Mouse (Mus musculus) CD4-positive, CD25-positive, alpha-beta regulatory T cell, adult 2 months (primary cell): ENCODE measurements around the gene Agtpbp1.
"Not testable (repeated sequence)": the region's sequence is repeated elsewhere in the genome, so short reads cannot be mapped to it uniquely, and the experiment has no call there.

Experiments used
- DNase-seq: peaks from one replicate; pipeline ENCODE4 v3.0.0-alpha.2; 2012; ENCODE audit warnings: low read depth, low spot score

Gene Agtpbp1

GRCm38 (mm10) chr13:59481484-59481855 is 103.6 kb downstream of the Agtpbp1 start:
- DNase-seq: no peak

DNA sequence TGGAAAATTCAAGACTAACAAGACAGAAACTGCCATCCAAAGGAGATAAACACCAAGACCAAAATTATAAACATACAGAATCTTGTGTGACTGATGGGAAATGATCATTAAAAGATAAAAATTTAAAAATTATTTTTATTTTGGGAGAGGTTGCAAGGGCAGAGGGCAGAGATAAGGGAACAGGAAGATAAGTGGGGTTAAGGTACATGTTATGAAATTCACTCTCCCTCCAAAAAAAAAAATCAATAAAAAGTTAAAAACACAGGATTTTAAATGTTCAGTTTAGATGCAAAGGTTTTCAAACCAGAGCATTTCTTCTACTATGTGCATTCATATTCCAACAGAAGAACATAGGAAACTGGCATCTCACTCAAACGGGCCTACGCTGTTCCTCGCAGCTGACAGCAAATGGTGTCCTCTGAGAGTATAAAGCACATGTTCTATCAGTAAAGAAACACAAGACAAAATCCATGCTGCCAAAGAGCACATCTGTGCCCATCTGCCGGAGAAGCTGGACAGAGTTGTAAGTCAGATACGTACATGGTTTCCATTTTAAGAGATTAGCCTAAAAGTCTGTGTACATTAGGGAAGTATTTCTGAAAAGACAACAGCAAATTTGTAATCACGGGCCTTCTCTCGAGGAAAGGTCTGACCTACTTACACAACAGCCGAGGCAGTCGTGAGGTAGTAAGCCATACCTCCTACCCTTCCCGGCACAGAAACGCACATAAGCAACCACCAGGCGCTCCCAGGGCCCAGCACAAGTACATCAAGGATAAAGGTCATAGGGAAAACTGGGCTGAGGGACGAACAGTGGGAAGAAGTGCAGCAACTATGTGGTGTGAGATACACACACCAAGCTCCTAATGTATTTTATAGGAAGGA is 104.2 kb downstream of the Agtpbp1 start:
- DNase-seq: no peak

DNA sequence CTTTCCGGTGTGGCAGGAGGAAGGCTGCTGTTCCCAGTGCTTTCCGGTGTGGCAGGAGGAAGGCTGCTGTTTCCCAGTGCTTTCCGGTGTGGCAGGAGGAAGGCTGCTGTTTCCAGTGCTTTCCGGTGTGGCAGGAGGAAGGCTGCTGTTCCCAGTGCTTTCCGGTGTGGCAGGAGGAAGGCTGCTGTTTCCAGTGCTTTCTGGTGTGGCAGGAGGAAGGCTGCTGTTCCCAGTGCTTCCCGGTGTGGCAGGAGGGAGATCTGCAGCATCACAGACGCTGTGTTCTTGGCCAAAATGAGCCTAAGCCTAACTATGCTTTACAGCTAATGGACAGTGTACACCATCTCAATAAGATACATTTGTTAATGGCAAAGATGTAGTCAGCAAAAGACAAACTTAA is 107.1 kb downstream of the Agtpbp1 start:
- not testable (repeated sequence) for DNase-seq

DNA sequence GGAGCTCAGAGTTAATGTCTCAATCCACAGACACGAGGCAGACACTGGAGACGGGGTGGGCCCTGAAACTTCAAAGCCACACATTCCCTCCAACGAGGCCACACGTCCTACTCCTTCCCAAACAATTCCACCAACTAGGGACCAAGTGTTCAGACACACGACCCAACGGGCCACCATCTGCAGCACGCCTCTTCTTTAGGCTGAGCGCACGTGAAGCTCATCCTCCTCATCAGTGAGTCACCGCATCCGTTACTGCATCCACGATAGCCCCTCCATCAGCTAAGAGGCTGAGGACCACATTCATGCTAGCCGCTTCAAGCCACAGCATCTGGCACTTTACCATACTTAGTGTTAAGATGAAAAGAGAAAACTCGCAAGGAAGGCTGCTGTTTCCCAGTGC is 107.6 kb downstream of the Agtpbp1 start:
- DNase-seq: no peak

- no peak for DNase-seq
Measured at GRCm38 (mm10) chr13:59474973-59475372, 110.1 kb downstream of the Agtpbp1 start.

DNA sequence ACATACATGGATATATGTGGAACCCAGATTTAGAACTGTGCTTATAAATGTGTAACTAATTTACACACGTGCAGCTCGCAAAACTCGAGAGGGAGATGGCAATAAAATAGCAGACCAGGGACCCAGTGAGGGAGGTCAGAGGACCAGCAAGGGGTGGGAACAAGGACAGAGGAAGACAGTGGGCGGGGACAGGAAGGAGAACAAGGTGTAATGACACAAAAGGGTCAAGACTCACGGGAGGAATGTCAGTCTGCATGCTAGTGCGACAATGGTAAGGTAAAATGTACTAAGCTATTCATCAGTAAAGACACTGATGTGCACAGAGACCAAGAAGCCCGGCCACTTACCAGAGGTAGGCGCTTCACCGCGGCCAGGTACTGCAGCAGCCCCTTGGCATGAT is 111.7 kb downstream of the Agtpbp1 start:
- DNase-seq: no peak

DNA sequence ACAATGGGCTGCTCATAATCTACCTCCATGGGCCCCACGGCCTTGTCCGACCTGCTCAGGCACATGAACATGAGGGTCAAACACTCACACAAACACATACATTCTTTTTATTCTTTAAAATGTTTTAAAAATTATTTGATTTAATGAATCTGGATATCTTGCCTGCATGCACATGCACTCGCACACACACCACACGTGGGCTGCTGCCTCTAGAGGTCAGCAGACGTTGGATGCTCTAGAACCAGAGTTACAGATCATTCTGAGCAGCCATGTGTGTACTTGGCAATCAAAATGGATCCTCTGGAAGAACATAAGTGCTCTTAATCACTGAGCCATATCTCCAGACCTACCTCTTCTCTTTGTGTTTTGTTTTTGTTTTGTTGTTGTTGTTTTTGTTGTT is 112.8 kb downstream of the Agtpbp1 start:
- DNase-seq: no peak

DNA sequence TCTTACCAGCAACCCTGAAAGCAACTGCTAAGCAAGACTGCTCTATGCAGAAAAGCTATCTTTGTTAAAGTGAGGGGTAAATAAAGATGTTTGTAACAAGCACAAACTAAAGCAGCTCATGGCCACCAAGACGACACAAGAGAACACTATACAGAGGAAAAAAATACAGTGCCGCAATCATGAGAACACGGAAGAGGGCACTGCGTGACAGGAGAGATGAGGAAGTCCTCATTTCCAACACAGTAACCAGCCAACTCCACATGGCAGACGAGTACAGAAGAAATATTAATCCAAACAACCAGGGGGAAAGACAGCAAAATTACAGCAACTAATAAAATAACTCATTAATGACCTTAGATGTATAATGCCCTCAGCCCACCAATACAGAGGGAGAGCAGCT is 115.3 kb downstream of the Agtpbp1 start:
- no peak for DNase-seq

DNA sequence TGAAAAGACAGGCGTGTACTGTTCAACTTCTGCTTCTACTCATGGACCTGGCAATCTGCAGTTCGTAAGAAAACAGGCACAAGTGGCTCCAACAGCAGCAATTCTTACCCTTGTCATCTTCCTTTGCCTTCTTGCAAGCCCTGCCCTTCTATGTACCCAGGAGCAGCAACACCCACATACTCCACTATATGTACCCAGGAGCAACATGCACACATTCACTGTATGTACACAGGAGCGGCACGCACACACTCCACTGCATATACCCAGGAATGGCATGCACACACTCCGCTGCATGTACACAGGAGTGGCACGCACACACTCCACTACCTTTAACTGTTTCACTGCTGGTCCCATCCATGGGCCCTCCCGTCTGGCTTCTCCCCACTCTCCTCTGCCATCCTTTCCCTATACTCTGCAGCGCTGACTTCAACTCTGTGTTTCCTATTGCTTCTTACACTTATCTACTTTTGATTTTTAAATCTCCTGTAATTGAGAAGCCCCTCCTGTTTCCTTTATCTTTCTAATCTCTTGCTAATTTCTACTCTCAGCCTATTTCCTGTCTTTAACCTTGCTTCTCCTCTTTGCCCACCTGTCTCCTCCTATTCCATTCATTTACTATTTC is 116.7 kb downstream of the Agtpbp1 start:
- DNase-seq: peak; percentile 9

DNA sequence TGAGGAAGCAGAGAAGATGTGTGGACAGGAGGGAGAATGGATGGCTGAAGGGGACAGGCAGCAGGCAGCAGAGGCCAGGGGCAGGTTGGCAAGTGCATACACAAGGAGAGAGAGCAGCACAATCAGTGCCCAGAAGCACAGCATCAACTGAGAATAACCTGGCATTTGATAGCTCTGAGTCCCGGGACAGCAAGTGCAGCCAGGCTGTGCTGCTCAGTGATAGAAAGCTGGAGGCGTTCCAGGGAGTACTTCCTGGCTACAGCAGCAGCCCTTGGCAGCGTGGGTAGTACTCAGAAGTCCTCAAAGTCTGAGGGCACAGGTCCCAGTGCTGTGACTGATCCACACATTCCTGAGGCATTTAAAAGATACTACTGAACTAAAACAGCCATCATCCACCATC is 117.4 kb downstream of the Agtpbp1 start:
- DNase-seq: no peak

GRCm38 (mm10) chr13:59460958-59461357 is 124.1 kb downstream of the Agtpbp1 start:
- DNase-seq: no peak

DNA sequence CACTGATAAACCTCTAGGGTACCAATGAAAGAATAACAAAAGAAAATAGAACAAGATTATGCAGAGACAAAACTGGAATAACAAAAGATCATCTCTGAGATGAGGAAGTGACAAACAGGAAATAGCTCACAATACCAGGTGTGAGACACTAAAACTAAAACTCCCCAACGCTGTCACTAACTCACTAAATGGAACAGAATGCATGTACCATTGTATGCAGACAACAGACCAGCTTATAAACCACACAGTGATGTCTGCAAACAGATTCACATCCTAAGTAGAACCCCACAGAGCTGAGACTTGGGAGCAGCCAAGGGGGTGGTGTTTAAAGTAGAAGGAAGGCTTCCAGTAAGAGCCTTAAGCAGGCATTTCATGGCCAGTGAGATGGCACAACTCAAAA is 128.8 kb downstream of the Agtpbp1 start:
- DNase-seq: peak; percentile 35

- no peak for DNase-seq
Measured at GRCm38 (mm10) chr13:59454001-59454785, 130.8 kb downstream of the Agtpbp1 start.

- DNase-seq: no peak
Measured at GRCm38 (mm10) chr13:59453582-59453981, 131.4 kb downstream of the Agtpbp1 start.

DNA sequence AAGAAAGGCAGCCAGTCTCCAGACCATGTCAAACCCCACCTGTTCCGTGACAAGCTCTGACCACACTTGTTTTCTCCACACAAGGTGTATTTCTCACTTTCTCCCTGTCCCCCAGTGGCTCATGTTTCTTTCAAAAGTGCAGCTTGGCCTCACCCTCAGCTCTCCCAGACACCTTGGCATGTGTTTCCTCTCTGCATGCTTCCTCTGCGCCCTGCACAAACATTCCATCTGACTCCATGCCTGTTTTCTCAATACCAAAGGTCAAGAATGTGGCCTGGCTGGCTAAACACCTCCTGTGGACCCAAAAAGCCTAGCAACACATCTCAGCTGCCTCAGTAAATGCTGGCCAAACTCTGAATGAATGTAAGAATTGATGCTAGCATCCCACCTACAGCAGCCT is 132.0 kb downstream of the Agtpbp1 start:
- DNase-seq: no peak

- no peak for DNase-seq
Measured at GRCm38 (mm10) chr13:59450840-59451239, 134.2 kb downstream of the Agtpbp1 start.

GRCm38 (mm10) chr13:59447130-59447529 is 137.9 kb downstream of the Agtpbp1 start:
- no peak for DNase-seq

GRCm38 (mm10) chr13:59445179-59445578 is 139.8 kb downstream of the Agtpbp1 start:
- DNase-seq: no peak

DNA sequence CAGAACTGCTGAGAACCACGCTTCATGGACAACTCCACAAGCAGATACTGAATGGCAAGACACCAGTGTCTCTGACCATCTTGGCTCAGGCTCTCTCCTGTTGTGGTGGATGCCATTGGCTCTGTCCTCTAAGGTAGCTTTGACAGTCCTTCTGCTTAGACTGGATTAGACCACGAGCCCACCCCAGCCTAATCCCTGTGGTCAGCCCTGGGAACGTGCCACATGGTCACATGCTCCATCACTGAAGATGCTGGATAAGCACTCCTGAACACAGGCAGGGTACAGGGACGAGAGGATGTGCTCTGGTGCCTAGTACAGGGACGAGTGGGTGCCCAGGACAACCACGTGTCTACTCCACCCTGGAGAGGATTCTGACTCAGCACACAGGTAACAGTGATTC is 140.7 kb downstream of the Agtpbp1 start:
- DNase-seq: no peak

DNA sequence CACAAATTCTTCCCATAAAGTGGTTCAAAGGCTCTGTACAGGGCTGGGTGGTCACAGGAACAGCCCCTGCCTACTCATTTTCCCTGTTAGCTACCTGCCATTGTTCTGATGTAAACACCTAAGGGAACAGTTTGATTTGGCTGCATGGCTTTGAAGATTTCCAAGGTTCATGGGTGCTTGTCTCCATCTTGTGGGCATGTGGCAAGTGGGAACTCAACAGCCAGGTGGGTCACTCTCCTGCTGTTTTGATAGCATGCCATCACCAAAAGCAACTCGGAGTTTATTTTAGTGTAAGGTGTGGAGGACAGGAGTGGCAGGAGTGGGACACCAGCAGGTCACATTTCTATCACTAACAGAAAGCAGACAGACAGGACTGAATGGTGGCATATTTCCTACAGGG is 145.3 kb downstream of the Agtpbp1 start:
- no peak for DNase-seq

DNA sequence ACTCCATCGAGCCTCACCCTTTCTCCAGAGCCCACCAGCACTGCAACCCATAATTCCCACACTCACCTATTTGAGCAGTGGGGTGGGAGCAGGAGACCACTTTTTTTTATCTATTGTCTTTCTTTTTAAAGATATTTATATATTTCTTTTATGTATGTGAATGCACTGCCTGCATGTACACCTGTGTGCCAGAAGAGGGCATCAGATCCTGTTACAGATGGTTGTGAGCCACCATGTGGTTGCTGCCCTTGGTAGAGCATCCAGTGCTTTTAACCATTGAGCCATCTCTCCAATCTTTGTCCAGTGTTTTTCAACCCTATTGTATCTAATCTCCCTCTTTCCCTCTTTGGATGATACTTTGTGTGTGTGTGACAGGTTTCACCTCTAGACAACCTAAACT is 150.5 kb downstream of the Agtpbp1 start:
- DNase-seq: no peak

- DNase-seq: no peak
Measured at GRCm38 (mm10) chr13:59431124-59431864, 153.7 kb downstream of the Agtpbp1 start.
